Mouse (Mus musculus) brain, embryonic 14.5 days (tissue): ENCODE data around the gene Pi4ka.

ENCODE experiments used
- CTCF ChIP-seq: fragments of 200-500 bp; IDR thresholded peaks from 2 replicates; pipeline ENCODE4 v1.5.1; 2012; ENCODE audit warnings: inconsistent platforms, mild to moderate bottlenecking, moderate library complexity, borderline replicate concordance; ENCODE audit not compliant: insufficient read depth, insufficient read length; ENCODE audit errors: extremely low read depth
- POLR2A ChIP-seq: fragments of 200-500 bp; IDR thresholded peaks from 2 replicates; pipeline ENCODE4 v1.6.1; 2012; ENCODE audit warnings: mild to moderate bottlenecking, inconsistent platforms, borderline replicate concordance; ENCODE audit not compliant: poor library complexity, insufficient read depth, insufficient read length, severe bottlenecking; ENCODE audit errors: extremely low read depth

DNA sequence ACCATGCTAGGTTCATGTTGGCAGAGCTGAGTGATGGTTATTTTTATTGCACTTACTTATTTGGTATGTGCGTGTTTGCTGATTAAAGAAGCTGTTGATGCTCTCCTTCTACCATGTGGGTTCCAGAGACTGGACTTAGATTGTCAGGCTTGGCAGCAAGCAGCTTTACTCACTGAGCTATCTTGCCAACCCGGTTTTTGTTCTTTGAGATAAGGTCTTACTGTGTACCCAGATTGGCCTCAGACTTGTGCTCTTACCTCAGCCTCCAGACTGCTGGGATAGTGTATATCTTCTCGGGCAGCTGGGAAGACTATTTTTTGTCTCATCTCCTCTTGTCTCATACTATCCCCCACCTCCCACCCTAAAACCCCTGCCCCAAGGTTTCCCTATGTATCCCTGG, 168.5 kb downstream of the Pi4ka start:
- TF ChIP-seq CTCF (no peak), POLR2A (no peak)
